Mouse (Mus musculus): ENCODE measurements around the gene 3300002I08Rik.
"Not testable (repeated sequence)": the region's sequence is repeated elsewhere in the genome, so short reads cannot be mapped to it uniquely, and the experiment has no call there.

3300002I08Rik gene

GRCm38 (mm10) chr2:150362113-150362877 lies at the start of gene 3300002I08Rik:
Gene 3300002I08Rik (minus strand): TSS chr2:150362765.
- in situ Hi-C loops (cut with MboI, MseI), result loop anchor here (5.0 kb wide), 2 partner anchors 50 to 90 kb away; partner anchors contain the start of gene Zfp442

- in situ Hi-C loops (cut with MboI, MseI), result not testable (repeated sequence)
These were observed 49.6 kb upstream of the 3300002I08Rik start for GRCm38 (mm10) chr2:150412146-150412545.

- in situ Hi-C loops (cut with MboI, MseI), result no loop called here
These were observed 27.6 kb upstream of the 3300002I08Rik start for GRCm38 (mm10) chr2:150390198-150390597.

- in situ Hi-C loops (cut with MboI, MseI), result not testable (repeated sequence)
These were observed 23.1 kb upstream of the 3300002I08Rik start for GRCm38 (mm10) chr2:150385553-150386106.

GRCm38 (mm10) chr2:150362878-150363229 lies 289 bp upstream of the 3300002I08Rik start:
- in situ Hi-C loops (cut with MboI, MseI), result loop anchor here (5.0 kb wide), 2 partner anchors 51 to 89 kb away; partner anchors contain the start of gene Zfp442

GRCm38 (mm10) chr2:150357136-150357535 lies 5.4 kb downstream of the 3300002I08Rik start:
- in situ Hi-C loops (cut with MboI, MseI), result not testable (repeated sequence)

- in situ Hi-C loops (cut with MboI, MseI), result no loop called here
These were observed 39.2 kb downstream of the 3300002I08Rik start, which contains the start of gene Gm10130 for GRCm38 (mm10) chr2:150323402-150323801. Gene Gm10130 (plus strand): TSS chr2:150323702.

- in situ Hi-C loops (cut with MboI, MseI), result loop anchor here (10.0 kb wide), 1 partner anchor 246 kb away; no protein-coding TSS in a partner anchor
These were observed 43.6 kb downstream of the 3300002I08Rik start for GRCm38 (mm10) chr2:150318973-150319372.

- in situ Hi-C loops (cut with MboI, MseI), result loop anchor here (10.0 kb wide), 1 partner anchor 249 kb away; no protein-coding TSS in a partner anchor
These were observed 46.4 kb downstream of the 3300002I08Rik start for GRCm38 (mm10) chr2:150316140-150316539.

- in situ Hi-C loops (cut with MboI, MseI), result loop anchor here (5.0 to 10.0 kb wide), 3 partner anchors 51 to 441 kb away; partner anchors contain the start of gene 3300002I08Rik
These were observed 51.3 kb downstream of the 3300002I08Rik start for GRCm38 (mm10) chr2:150310952-150311884.

- in situ Hi-C loops (cut with MboI, MseI), result no loop called here
These were observed 55.3 kb downstream of the 3300002I08Rik start for GRCm38 (mm10) chr2:150307183-150307773.

GRCm38 (mm10) chr2:150299096-150299495 lies 63.5 kb downstream of the 3300002I08Rik start:
- in situ Hi-C loops (cut with MboI, MseI), result no loop called here

GRCm38 (mm10) chr2:150293669-150294068 lies 68.9 kb downstream of the 3300002I08Rik start:
- in situ Hi-C loops (cut with MboI, MseI), result no loop called here

Data from T-helper 1 cell (primary cell).